Mouse (Mus musculus) lung, adult 2 months (tissue): ENCODE measurements around the gene Psma1. TPM values are rescaled to one million over a fixed set of nuclear protein-coding genes. Genes with fewer than 3 reads are reported as not detected.

Experiments used
- DNase-seq: peaks from one replicate; pipeline ENCODE4 v3.0.0; 2022
- H3K4me1 ChIP-seq: fragments of 200-500 bp; 2 replicates; pipeline ENCODE4 v1.6.1; 2011; ENCODE audit warnings: low read length; ENCODE audit not compliant: control insufficient read depth, insufficient read depth
- H3K4me3 ChIP-seq: fragments of 200-500 bp; replicated peaks from 2 replicates; pipeline ENCODE3; 2011; ENCODE audit warnings: low read depth, mild to moderate bottlenecking, control low read depth, low read length; ENCODE audit errors: extremely low read depth
- CTCF ChIP-seq: fragments of 200-500 bp; IDR thresholded peaks from 2 replicates; pipeline ENCODE4 v1.5.1; 2011; ENCODE audit warnings: mild to moderate bottlenecking, low read length, control low read depth; ENCODE audit not compliant: insufficient read depth
- POLR2A ChIP-seq: fragments of 200-500 bp; IDR thresholded peaks from 2 replicates; pipeline ENCODE4 v1.6.1; 2011; ENCODE audit warnings: low read depth, mild to moderate bottlenecking, control low read depth, low read length, borderline replicate concordance; ENCODE audit errors: extremely low read depth
- WGBS: fragments of 180-500 bp; shearing (Covaris S2); methylation state at CpG from one replicate; pipeline ENCODE4 v1.1.7; 2018; 5-methylcytosine and 5-hydroxymethylcytosine counted together
- polyA plus RNA-seq: library from polyadenylated mRNA; depleted of rRNA; stranded (reverse); fragments of >200 nt; gene quantifications from 2 replicates; pipeline ENCODE4 v1.2.3, GENCODE M21; 2012; rRNA removed

Gene Psma1
- 49.9 and 84.0 TPM in 2 replicates for polyA plus RNA-seq

DNA sequence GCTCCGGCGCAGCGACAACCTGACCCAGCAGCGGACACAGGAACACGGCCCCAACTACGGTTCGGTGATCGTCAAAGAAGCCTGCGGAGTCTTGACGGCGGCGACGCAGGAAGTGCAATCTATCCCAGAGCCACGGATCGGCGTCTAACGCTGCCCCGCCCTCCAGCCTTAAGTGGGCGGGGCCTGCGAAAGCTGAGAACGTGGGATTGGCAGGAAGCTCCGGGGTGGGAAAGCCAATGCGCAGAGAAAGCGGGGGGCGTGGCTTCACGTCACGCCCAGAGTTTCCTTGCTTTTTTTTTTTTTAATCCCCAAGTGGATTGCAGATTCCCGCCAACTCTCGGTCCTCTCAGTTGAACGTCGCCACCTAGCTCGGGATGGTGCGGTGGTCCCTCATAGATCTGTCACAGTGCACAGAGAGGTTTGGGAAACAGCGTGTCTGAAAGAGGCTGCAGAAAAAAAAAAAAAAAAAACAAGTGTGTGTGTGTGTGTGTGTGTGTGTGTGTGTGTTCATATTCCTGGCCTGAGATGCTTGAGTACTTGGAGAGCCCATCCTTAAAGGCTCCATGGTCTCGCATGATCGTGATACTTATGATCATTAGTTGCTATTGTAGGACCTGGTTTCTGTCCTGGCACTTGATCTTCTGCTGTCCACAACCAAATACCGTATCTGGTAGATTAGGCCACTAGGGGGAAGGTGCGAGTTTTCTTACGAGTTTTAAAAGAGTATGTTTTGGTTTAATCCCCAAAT is at the start of gene Psma1:
Psma1 (minus strand) TSS at position 114 of the 748 bp plus-strand sequence.
- under 1% methylated on average over 39 of the region's 39 CpGs for WGBS
- TF ChIP-seq CTCF, result no peak
- TF ChIP-seq POLR2A, result peak; percentile 91; the same call in 1 of the 2 replicates

DNA sequence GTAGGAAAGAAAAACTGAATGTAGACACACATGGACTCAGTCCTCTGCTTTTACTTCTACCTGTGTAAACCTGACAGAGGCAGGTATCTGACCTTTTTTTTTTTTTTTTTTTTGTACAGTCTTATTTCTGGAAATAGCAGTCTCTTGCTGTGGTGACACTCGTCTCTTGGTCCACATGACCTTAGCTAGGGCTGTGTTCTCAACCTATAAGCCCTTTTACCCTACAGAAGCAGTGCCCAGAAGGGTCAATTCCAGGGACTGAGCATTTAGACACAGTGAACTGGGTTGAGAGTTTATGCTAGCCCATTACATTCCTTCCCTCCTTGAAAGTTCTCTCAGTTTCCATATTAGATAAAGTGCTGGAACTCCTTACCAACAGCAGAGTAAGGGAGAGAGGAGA is 47.6 kb upstream of the Psma1 start:
- no peak for DNase-seq
- H3K4me1 ChIP-seq, result no peaks in the 10 kb centered on the region; the same call in 1 of the 2 replicates
- TF ChIP-seq POLR2A, result no peak
- TF ChIP-seq CTCF, result no peak
- H3K4me3 ChIP-seq, result no peak overlapping the region
- 89% methylated on average over 1 of the region's 1 CpGs for WGBS

More for the DNA sequence above, at the start of gene Psma1:
- peak; percentile 93 for DNase-seq
- H3K4me3 ChIP-seq, result peak within 1 kb of the TSS; percentile 98
- no peaks in the 10 kb centered on the region; the same call in 1 of the 2 replicates for H3K4me1 ChIP-seq

DNA sequence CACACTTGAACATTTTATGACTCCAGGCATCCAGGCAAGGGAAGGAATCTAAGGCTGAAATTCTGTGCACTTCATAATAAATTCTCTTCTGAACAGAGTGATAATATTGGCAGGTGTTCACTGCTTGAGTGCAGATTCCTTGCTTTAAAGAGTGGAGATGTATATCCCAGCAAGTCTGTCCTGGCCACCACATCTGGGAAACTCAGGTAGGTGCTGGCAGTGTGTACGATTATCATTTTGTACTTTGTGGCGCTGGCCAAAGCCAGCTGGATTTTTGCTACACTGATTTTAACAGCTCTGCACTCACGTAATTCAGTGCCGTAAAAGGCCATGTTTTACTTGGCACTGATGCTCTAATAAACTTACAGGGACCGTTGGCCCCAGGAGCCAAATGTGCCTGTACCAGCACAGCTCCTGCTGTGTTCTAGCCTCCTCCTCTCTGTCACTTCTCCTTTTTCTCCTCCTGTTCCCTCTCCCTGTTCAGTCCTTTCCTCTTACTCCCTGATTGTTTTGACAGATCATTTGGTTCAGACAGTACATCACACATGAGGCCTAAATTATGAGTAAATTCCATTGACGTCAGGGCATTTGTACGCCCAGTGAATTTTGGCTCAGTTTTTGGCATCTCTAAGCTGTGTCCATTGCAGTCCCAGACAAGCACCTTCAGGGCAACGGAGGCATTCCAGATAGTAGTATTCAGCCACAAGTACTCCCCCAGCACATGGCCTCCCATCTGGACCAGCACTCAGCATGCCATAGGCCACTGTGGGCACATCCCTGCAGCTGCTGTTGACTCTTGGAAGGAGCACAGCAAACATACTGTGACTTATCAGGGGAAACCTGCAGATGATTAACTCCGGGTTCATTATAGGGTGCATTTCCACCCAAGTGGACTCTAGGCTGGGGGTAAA is 46.9 kb upstream of the Psma1 start:
- TF ChIP-seq CTCF, result no peak
- TF ChIP-seq POLR2A, result no peak
- Histone ChIP-seq H3K4me3 (no peak overlapping the region), H3K4me1 (no peaks in the 10 kb centered on the region; the same call in 1 of the 2 replicates)
- 53% methylated on average over 9 of the region's 9 CpGs for WGBS
- DNase-seq, result no peak

DNA sequence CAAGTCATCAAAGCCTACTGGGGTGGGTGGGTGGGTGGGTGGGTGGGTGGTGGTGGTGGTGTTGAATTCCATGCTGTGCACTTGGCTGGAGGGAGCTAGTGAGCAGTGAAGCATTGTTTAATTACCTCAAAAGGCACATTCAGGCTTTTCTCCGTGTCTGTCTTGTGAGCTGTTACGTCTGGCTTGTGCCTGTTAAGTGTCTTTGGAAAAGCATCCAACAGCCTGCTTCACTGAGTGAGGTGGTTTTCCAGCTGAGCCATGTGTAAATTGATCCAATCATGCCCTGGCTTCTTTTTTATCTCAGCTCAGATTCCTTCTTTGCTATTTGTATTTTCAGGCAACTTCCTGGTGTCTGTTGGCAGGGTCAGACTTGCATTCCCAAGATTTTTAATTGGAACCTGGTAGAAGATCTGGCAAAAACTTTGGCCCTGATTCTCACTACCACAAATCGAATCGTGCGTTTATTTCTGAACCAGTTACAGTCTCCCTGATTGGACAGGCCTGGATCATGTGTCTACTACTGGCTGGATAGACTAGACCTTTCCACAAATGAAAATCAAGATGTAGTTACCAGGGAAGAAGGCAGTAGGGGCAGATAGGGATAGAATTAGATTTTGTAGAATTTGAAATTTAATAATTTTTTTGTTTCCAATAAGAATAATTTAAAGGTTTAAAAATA is 45.9 kb upstream of the Psma1 start:
- WGBS, result 58% methylated on average over 5 of the region's 5 CpGs
- TF ChIP-seq POLR2A, result no peak
- TF ChIP-seq CTCF, result no peak
- Histone ChIP-seq H3K4me1 (peaks cover 5% of the 10 kb centered on the region), H3K4me3 (no peak overlapping the region)
- no peak for DNase-seq

DNA sequence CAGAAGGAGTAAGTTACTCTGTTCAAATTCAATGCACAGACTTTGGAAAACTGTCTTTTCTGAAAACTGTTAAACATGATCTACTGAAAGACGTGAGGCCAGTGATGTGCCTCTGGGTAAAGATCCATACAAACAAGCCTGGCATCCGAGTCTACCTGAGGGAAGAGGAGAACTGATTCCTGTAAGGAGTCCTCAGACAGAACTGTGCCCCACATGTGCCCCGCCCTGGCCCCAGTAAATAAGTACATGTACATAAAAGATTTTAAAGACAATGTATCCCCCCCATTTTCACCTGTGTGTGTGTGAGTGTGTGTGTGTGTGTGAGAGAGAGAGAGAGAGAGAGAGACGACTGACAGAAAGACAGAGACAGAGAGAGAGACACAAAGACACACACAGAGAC is 42.0 kb upstream of the Psma1 start:
- TF ChIP-seq POLR2A (no peak), CTCF (no peak)
- Histone ChIP-seq H3K4me1 (peaks cover 6% of the 10 kb centered on the region), H3K4me3 (no peak overlapping the region)
- WGBS, result 69% methylated on average over 4 of the region's 4 CpGs
- no peak for DNase-seq

DNA sequence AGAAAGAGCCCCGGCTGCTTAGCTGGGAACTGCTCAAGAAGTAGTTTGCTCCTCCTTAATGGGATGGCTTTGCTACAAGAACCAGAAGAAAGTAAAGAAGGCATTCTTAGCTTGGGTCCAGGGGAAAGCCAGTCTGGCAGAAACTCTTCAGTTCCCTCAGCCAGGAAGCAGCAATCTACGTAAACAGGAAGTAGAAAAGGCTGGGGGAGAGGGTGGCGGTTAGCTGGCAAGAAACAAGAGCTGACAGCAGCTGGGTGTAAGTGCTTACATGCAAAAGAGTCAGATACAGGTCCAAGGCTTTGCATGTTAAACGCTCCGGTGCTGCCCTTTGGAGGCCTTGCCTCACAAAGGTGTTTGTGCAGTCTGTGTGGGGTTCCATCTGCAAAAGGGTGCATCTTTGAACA is 41.5 kb upstream of the Psma1 start:
- 7% methylated on average over 5 of the region's 5 CpGs for WGBS
- no peak for DNase-seq
- Histone ChIP-seq H3K4me3 (no peak overlapping the region), H3K4me1 (peaks cover 6% of the 10 kb centered on the region)
- no peak for TF ChIP-seq CTCF
- TF ChIP-seq POLR2A, result no peak

DNA sequence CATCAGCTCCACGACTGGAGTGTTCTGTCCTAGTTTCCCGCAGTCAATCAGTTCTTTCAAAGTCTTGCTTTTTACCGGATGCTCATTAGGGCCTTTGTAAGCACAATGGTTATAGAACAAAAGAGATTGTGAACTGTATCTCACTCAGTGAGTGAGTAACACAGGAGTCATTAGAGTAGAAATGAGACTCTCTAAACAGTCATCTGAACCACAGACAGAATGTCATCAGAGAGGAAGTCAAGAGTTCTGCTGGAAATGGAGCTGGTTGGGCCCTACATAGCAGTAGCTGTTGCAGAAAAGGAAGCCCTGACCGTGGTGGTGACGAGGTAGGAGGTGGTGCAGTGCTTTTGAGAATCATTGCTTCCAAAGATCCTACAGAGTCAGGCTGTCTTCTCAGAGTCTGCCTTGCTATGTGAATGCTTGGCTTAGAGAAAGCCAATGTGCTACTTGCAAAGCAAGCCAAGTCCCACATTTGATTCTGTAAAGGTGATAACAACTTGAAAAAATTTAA is 40.5 kb upstream of the Psma1 start:
- no peak for DNase-seq
- Histone ChIP-seq H3K4me3 (no peak overlapping the region), H3K4me1 (peaks cover 6% of the 10 kb centered on the region)
- TF ChIP-seq POLR2A, result no peak
- TF ChIP-seq CTCF, result no peak
- 51% methylated on average over 5 of the region's 5 CpGs for WGBS

DNA sequence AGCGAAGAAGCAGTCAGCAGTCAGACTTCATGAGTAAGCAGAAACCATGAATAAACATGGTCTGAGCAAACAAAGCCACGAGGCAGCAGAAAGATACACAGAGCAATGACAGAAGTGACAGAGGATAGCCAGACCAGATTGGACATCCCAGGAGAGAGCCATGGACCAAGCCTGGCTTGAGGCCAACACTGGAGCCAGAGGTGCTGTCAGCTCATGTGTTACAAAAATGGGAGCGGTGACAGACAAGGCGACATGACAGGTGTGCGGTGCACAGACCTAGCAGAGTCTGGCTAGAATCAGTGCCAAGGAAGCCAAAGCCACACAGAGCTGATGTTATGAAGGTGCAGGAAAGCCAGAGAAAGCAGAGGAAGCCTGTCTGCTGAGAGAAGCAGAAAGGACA is 35.3 kb upstream of the Psma1 start:
- no peak for TF ChIP-seq POLR2A
- DNase-seq, result no peak
- 55% methylated on average over 5 of the region's 5 CpGs for WGBS

DNA sequence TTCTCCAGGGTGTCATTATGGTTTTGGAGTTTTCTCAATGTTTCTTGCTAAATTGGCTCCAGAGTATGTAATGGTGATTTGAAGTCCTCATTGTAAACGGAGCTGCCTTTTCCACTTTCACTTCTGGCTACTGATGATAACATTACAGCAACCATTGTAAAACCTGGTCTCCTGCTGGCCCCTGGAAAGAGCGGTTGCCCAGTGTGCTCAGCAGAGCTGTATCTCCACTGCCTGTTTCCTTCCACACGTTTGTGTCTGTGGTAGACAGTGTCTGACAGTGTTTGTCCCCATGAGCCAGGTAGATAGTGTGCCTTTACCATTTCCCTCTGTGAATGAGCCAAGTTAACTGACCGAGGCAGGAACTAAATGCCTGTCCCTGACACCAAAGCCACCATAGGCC is 33.1 kb upstream of the Psma1 start:
- WGBS, result 58% methylated on average over 4 of the region's 4 CpGs

More for the DNA sequence above, 35.3 kb upstream of the Psma1 start:
- no peak overlapping the region for H3K4me3 ChIP-seq
- no peaks in the 10 kb centered on the region for H3K4me1 ChIP-seq

More for the DNA sequence above, 33.1 kb upstream of the Psma1 start:
- DNase-seq, result no peak
- no peak for TF ChIP-seq CTCF
- TF ChIP-seq POLR2A, result no peak
- Histone ChIP-seq H3K4me3 (no peak overlapping the region), H3K4me1 (no peaks in the 10 kb centered on the region)
